Mouse (Mus musculus) kidney, embryonic 15.5 days (tissue): ENCODE results near the gene Polr2b. TPM values are rescaled to one million over a fixed set of nuclear protein-coding genes. Genes with fewer than 3 reads are reported as not detected.

Experiments used
- ATAC-seq: fragments of 200-750 bp; cut with Nextera tagmentation; replicated peaks from 2 replicates; pipeline ENCODE4 v1.8.0; 2017; ENCODE audit warnings: moderate TSS enrichment; ENCODE audit not compliant: low FRiP score
- H3K27ac ChIP-seq: fragments of 300-500 bp; sonication (generic); 2 replicates; pipeline ENCODE4 v1.5.1; 2015; ENCODE audit warnings: mild to moderate bottlenecking, inconsistent platforms
- H3K27me3 ChIP-seq: fragments of 300-500 bp; sonication (generic); 2 replicates; pipeline ENCODE4 v1.6.1; 2015; ENCODE audit warnings: inconsistent platforms
- H3K36me3 ChIP-seq: fragments of 300-500 bp; sonication (generic); 2 replicates; pipeline ENCODE4 v1.6.1; 2015; ENCODE audit warnings: inconsistent platforms
- H3K4me1 ChIP-seq: fragments of 300-500 bp; sonication (generic); 2 replicates; pipeline ENCODE4 v1.6.1; 2015; ENCODE audit warnings: inconsistent platforms
- H3K4me2 ChIP-seq: fragments of 300-500 bp; sonication (generic); 2 replicates; pipeline ENCODE4 v1.6.1; 2015; ENCODE audit warnings: moderate library complexity, mild to moderate bottlenecking, inconsistent platforms
- H3K4me3 ChIP-seq: fragments of 300-500 bp; sonication (generic); replicated peaks from 2 replicates; pipeline ENCODE4 v1.5.1; 2015; ENCODE audit warnings: mild to moderate bottlenecking, inconsistent platforms
- H3K9ac ChIP-seq: fragments of 300-500 bp; sonication (generic); 2 replicates; pipeline ENCODE4 v1.6.1; 2015; ENCODE audit warnings: mild to moderate bottlenecking, inconsistent platforms
- H3K9me3 ChIP-seq: fragments of 300-500 bp; sonication (generic); replicated peaks from 2 replicates; pipeline ENCODE4 v1.6.1; 2016; ENCODE audit warnings: inconsistent platforms
- WGBS: fragments of 180-500 bp; shearing (Covaris S2); methylation state at CpG from one replicate; pipeline ENCODE4 v1.1.7; 2015; ENCODE audit warnings: mixed read lengths; 5-methylcytosine and 5-hydroxymethylcytosine counted together
- polyA plus RNA-seq: library from polyadenylated mRNA; unstranded; fragments of >200 nt; fragmentation: Nextera tagmentation; extraction: Ambion mirVana; gene quantifications from 2 replicates; pipeline ENCODE4 v1.2.1, GENCODE M21; 2015

Gene Polr2b
- polyA plus RNA-seq, 1 experiment from 2014 or later = 67.0 TPM

- Histone ChIP-seq H3K27me3 (no peaks in the 10 kb centered on the region), H3K9ac (0 out of 2 replicates have a peak overlapping the region, but pooled peaks have one; percentile 11), H3K9me3 (no peaks in the 10 kb centered on the region), H3K4me2 (peak overlapping the region; percentile 97), H3K27ac (no peak overlapping the region), H3K4me3 (peak overlapping the region; percentile 92), H3K4me1 (peaks cover 27% of the 10 kb centered on the region), H3K36me3 (peaks cover 43% of the 10 kb centered on the region)
- no peak for ATAC-seq
- WGBS = 78% methylated on average over 5 of the region's 5 CpGs
These were observed 2.0 kb upstream of the Polr2b start for GRCm38 (mm10) chr5:77307821-77308553.

GRCm38 (mm10) chr5:77309051-77309906, 668 bp upstream of the Polr2b start:
- under 1% methylated on average over 76 of the region's 76 CpGs for WGBS
- H3K27ac ChIP-seq = peak overlapping the region; percentile 96; the same call in 1 of the 2 replicates
- peak overlapping the region; percentile 91 for H3K9ac ChIP-seq
- peak overlapping the region; percentile 92 for H3K4me3 ChIP-seq
- peaks cover 47% of the 10 kb centered on the region for H3K36me3 ChIP-seq
- H3K4me2 ChIP-seq = peak overlapping the region; percentile 97
- no peaks in the 10 kb centered on the region for H3K9me3 ChIP-seq
- ATAC-seq = peak; percentile 40
- H3K4me1 ChIP-seq = peaks cover 27% of the 10 kb centered on the region
- no peaks in the 10 kb centered on the region for H3K27me3 ChIP-seq

- WGBS = 94% methylated on average over 4 of the region's 4 CpGs
- Histone ChIP-seq H3K4me3 (no peak overlapping the region), H3K9me3 (no peaks in the 10 kb centered on the region), H3K36me3 (peaks cover 61% of the 10 kb centered on the region), H3K4me1 (peaks cover 12% of the 10 kb centered on the region), H3K4me2 (no peak overlapping the region), H3K9ac (no peak overlapping the region), H3K27me3 (no peaks in the 10 kb centered on the region), H3K27ac (no peak overlapping the region)
- ATAC-seq = no peak
These were observed 4.3 kb downstream of the Polr2b start for GRCm38 (mm10) chr5:77314206-77314605.

- Histone ChIP-seq H3K9me3 (no peaks in the 10 kb centered on the region), H3K36me3 (peaks cover 67% of the 10 kb centered on the region), H3K4me2 (no peak overlapping the region), H3K4me3 (no peak overlapping the region), H3K4me1 (peaks cover 11% of the 10 kb centered on the region), H3K9ac (no peak overlapping the region), H3K27me3 (no peaks in the 10 kb centered on the region), H3K27ac (no peak overlapping the region)
- ATAC-seq = no peak
- WGBS = 87% methylated on average over 6 of the region's 6 CpGs
These were observed 5.0 kb downstream of the Polr2b start for GRCm38 (mm10) chr5:77314986-77315385.

DNA sequence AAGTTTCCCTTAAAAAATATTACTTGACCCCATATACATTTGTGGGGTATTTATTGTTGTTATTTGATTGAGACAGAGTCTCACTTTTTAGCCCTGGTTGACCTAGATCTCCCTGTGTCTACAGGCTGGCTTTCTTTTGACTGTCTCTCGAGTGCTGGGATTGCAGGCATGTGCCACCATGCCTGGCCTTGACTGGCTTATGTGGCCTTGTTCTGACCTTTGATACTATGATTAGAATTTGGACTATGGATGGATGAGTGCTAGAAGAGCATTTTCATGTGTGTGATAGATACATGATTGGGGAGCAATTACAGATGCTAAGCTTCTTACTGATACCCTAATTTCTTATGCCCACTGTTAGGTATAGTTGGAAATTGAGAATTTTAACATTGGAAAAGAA, 15.0 kb downstream of the Polr2b start:
- no peak overlapping the region for H3K4me2 ChIP-seq
- H3K4me3 ChIP-seq = no peak overlapping the region
- 84% methylated on average over 1 of the region's 1 CpGs for WGBS
- H3K27ac ChIP-seq = no peak overlapping the region
- ATAC-seq = no peak
- no peak overlapping the region for H3K9ac ChIP-seq
- no peaks in the 10 kb centered on the region for H3K9me3 ChIP-seq
- H3K4me1 ChIP-seq = no peaks in the 10 kb centered on the region
- H3K27me3 ChIP-seq = no peaks in the 10 kb centered on the region
- H3K36me3 ChIP-seq = peaks cover 96% of the 10 kb centered on the region

- Histone ChIP-seq H3K27ac (no peak overlapping the region), H3K4me3 (no peak overlapping the region), H3K36me3 (peaks cover 91% of the 10 kb centered on the region), H3K27me3 (no peaks in the 10 kb centered on the region), H3K9me3 (no peaks in the 10 kb centered on the region), H3K9ac (no peak overlapping the region), H3K4me1 (no peaks in the 10 kb centered on the region), H3K4me2 (no peak overlapping the region)
- WGBS = 76% methylated on average over 5 of the region's 5 CpGs
- ATAC-seq = no peak
These were observed 20.2 kb downstream of the Polr2b start for GRCm38 (mm10) chr5:77330154-77330553.

DNA sequence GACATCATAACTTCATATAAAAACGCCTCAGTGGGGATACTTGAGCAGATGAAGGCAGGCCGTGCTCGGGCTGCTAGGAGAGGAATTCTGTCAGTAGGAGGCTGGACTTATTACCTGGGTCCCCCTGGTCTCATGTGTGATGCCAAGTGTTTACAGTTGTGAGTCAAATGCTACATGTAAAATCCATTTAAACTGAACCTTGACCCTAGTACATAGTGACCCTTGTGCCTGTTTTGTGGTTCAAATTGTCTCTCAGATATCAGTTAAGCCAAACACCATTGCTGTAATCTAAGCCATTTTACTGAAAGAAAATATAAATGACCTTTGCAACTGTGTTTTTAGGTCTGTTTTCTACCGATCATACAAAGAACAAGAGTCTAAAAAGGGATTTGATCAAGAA, 30.1 kb downstream of the Polr2b start:
- Histone ChIP-seq H3K9ac (no peak overlapping the region), H3K27me3 (no peaks in the 10 kb centered on the region)

GRCm38 (mm10) chr5:77348901-77349300, 39.0 kb downstream of the Polr2b start:
- Histone ChIP-seq H3K36me3 (peaks cover 73% of the 10 kb centered on the region), H3K9me3 (no peaks in the 10 kb centered on the region), H3K4me2 (no peak overlapping the region), H3K27me3 (no peaks in the 10 kb centered on the region), H3K9ac (no peak overlapping the region), H3K27ac (no peak overlapping the region), H3K4me1 (peaks cover 8% of the 10 kb centered on the region), H3K4me3 (no peak overlapping the region)
- 89% methylated on average over 8 of the region's 8 CpGs for WGBS
- ATAC-seq = no peak

More for the DNA sequence above, 30.1 kb downstream of the Polr2b start:
- Histone ChIP-seq H3K4me2 (no peak overlapping the region), H3K9me3 (no peaks in the 10 kb centered on the region), H3K4me1 (no peaks in the 10 kb centered on the region), H3K4me3 (no peak overlapping the region), H3K27ac (no peak overlapping the region), H3K36me3 (peaks cover 100% of the 10 kb centered on the region)
- ATAC-seq = no peak
- 88% methylated on average over 4 of the region's 4 CpGs for WGBS

DNA sequence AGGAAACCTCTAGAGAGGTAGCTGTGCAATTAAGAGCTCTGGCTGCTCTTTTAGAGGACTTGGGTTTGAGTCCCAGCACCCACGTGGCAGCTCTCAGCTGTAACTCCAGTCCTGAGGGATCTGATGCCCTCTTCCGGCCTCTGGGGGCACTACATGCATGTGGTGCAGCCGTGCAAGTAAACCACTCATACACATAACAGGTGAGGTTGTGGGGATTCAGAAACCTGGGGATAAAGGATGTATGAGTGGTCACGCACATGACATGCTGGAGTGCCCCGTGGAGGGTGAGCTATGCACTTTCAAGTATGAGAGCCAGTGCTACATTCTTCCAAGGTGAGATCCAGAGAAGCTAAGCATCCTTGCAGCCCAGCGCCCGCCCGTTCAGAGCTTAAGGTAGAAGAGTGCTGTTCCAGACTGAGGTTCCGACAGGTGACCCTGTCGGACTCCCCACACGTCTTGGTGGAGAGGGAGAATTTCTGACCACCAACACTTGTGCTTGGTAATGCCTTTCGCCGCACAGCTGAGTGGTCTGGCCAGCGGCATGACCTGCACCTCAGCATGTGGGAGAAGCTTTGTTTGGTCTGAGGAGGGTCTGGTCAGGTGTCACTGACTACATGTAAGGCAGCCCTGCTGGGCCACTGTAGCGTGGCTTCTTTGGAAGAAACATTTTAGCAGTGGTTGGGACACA, 40.2 kb downstream of the Polr2b start:
- peaks cover 61% of the 10 kb centered on the region for H3K36me3 ChIP-seq
- WGBS = 93% methylated on average over 15 of the region's 15 CpGs
- ATAC-seq = no peak

GRCm38 (mm10) chr5:77351691-77352090, 41.7 kb downstream of the Polr2b start:
- Histone ChIP-seq H3K27me3 (no peaks in the 10 kb centered on the region), H3K27ac (peak overlapping the region; percentile 60; the same call in 1 of the 2 replicates), H3K4me1 (peaks cover 35% of the 10 kb centered on the region), H3K9ac (no peak overlapping the region), H3K4me2 (no peak overlapping the region), H3K4me3 (no peak overlapping the region), H3K9me3 (no peaks in the 10 kb centered on the region), H3K36me3 (peaks cover 46% of the 10 kb centered on the region)
- no peak for ATAC-seq
- 59% methylated on average over 9 of the region's 9 CpGs for WGBS

More for the DNA sequence above, 40.2 kb downstream of the Polr2b start:
- H3K27ac ChIP-seq = no peak overlapping the region
- no peaks in the 10 kb centered on the region for H3K27me3 ChIP-seq
- peaks cover 19% of the 10 kb centered on the region for H3K4me1 ChIP-seq
- H3K4me3 ChIP-seq = no peak overlapping the region
- H3K9ac ChIP-seq = no peak overlapping the region
- no peaks in the 10 kb centered on the region for H3K9me3 ChIP-seq
- H3K4me2 ChIP-seq = no peak overlapping the region

DNA sequence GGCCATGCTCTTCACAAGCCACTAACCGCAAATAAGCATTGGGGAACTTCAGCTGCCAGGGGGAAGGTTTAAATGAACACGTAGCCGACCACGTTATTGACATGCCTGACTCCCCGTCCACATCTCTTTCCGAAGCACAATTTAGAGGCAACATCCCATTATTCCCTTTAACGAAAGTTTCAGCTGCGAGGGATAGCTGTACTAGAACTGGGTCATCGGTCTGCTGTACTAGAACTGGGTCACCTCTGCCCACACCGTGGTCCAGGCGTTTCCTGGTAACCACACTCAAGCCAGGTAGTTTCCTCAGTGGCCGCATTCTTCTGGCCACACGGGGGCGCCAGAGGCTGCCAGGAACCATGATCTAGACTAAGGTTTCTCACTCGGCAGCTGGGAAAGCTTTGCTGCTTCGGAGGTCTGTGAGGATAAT, 44.4 kb downstream of the Polr2b start:
- peak overlapping the region; percentile 98 for H3K27ac ChIP-seq
- no peaks in the 10 kb centered on the region for H3K9me3 ChIP-seq
- ATAC-seq = 0 out of 2 replicates have a peak, but pooled peaks have one; percentile 10
- H3K36me3 ChIP-seq = peaks cover 20% of the 10 kb centered on the region
- peaks cover 61% of the 10 kb centered on the region for H3K4me1 ChIP-seq
- H3K9ac ChIP-seq = no peak overlapping the region
- no peaks in the 10 kb centered on the region for H3K27me3 ChIP-seq
- WGBS = 5% methylated on average over 16 of the region's 16 CpGs
- H3K4me2 ChIP-seq = peak overlapping the region; percentile 53
- H3K4me3 ChIP-seq = peak overlapping the region; percentile 22
